Mouse (Mus musculus): ENCODE measurements around the gene Tubb4b. TPM values are rescaled to one million over a fixed set of nuclear protein-coding genes. Genes with fewer than 3 reads are reported as not detected.

Gene Tubb4b
- polyA plus RNA-seq, 1 experiment from 2014 or later = 395 TPM

DNA sequence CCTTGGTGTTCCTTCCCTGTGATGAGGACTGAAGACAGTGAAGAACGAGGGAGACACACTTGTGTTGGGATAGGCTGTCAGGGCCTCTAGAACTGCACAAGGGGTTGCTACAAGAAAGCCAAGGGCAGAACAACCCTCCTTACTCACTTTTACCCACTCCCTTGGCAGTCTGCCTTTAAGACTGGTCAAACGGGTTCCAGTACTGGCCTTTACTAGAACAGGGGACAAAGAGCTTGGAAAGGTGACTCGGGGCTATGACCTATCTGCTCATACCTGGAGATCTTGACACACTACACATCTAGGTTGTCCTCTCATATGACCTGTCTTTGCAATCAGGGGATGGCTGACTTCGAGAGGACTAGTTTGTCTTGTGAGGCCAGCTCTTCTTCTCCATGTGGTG is 13.0 kb upstream of the Tubb4b start:
- Histone ChIP-seq H3K9me3 (ENCODE audit: control insufficient read depth, low read length) (no peaks in the 10 kb centered on the region), H3K27me3 (ENCODE audit: control insufficient read depth, insufficient read depth, low read length) (peaks cover 21% of the 10 kb centered on the region), H3K36me3 (ENCODE audit: control insufficient read depth, insufficient read depth, low read length) (no peaks in the 10 kb centered on the region), H3K4me2 (ENCODE audit: low read length) (no peak overlapping the region), H3K9ac (ENCODE audit: low read length) (no peak overlapping the region), H3K4me1 (ENCODE audit: control insufficient read depth in 2 of 2, insufficient read depth in 2 of 2, low read length in 2 of 2) (peaks cover 8 to 14% of the 10 kb centered on the region in 2 experiments), H3K27ac (replicated peaks in 1 of 2; ENCODE audit: control insufficient read depth in 1 of 2, insufficient read depth in 1 of 2, low read depth in 2 of 2, low read length in 2 of 2) (no peak overlapping the region), H3K4me3 (ENCODE audit: control insufficient read depth in 1 of 2, insufficient read depth in 1 of 2, low read depth in 1 of 2, low read length in 2 of 2) (no peak overlapping the region)
- WGBS = 53% methylated on average over 4 of the region's 4 CpGs
- ATAC-seq (ENCODE audit: insufficient number of reproducible peaks, insufficient read depth, low FRiP score, low read depth) = no peak

DNA sequence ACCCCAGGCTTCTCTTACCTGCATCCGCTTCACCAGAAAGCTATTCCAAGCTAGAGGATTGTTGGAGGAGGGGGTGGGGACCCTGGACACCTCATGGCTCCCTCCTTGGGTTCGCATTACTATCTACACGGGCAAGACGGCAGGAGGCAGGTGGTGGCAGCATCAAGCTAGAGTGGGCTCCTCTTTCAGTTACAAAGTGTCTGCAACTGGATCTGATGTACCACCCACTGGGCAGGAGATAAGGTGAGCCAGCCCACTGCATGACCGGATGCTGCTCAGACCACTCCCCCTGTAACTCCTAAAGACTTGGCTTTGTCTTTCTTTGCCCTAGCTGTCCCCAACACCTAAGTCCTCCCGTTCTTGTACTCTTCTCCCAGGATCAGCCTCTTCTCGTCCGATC is 12.1 kb upstream of the Tubb4b start, which contains the start of gene Rnf224:
Gene Rnf224, minus strand, starts transcription at position 174 of the 400 bp plus-strand sequence.
- ATAC-seq (ENCODE audit: insufficient number of reproducible peaks, insufficient read depth, low FRiP score, low read depth) = no peak
- no peak within 1 kb of the TSS for H3K9ac ChIP-seq (ENCODE audit: low read length)
- H3K27ac ChIP-seq (replicated peaks in 1 of 2; ENCODE audit: control insufficient read depth in 1 of 2, insufficient read depth in 1 of 2, low read depth in 2 of 2, low read length in 2 of 2) = no peak within 1 kb of the TSS
- H3K36me3 ChIP-seq (ENCODE audit: control insufficient read depth, insufficient read depth, low read length) = no peaks in the 10 kb centered on the region
- peaks cover 7% of the 10 kb centered on the region in 2 experiments for H3K4me1 ChIP-seq (ENCODE audit: control insufficient read depth in 2 of 2, insufficient read depth in 2 of 2, low read length in 2 of 2)
- WGBS = 22% methylated on average over 8 of the region's 8 CpGs
- H3K27me3 ChIP-seq (ENCODE audit: control insufficient read depth, insufficient read depth, low read length) = peaks cover 17% of the 10 kb centered on the region
- no peak within 1 kb of the TSS for H3K4me2 ChIP-seq (ENCODE audit: low read length)
- no peaks in the 10 kb centered on the region for H3K9me3 ChIP-seq (ENCODE audit: control insufficient read depth, low read length)
- no peak within 1 kb of the TSS for H3K4me3 ChIP-seq (ENCODE audit: control insufficient read depth in 1 of 2, insufficient read depth in 1 of 2, low read depth in 1 of 2, low read length in 2 of 2)

- H3K4me3 ChIP-seq (ENCODE audit: control insufficient read depth in 1 of 2, insufficient read depth in 1 of 2, low read depth in 1 of 2, low read length in 2 of 2) = no peak overlapping the region
- 61% methylated on average over 5 of the region's 5 CpGs for WGBS
- H3K36me3 ChIP-seq (ENCODE audit: control insufficient read depth, insufficient read depth, low read length) = no peaks in the 10 kb centered on the region
- no peak overlapping the region for H3K4me2 ChIP-seq (ENCODE audit: low read length)
- no peak overlapping the region for H3K9ac ChIP-seq (ENCODE audit: low read length)
- no peaks in the 10 kb centered on the region for H3K9me3 ChIP-seq (ENCODE audit: control insufficient read depth, low read length)
- ATAC-seq (ENCODE audit: insufficient number of reproducible peaks, insufficient read depth, low FRiP score, low read depth) = no peak
- no peak overlapping the region for H3K27ac ChIP-seq (replicated peaks in 1 of 2; ENCODE audit: control insufficient read depth in 1 of 2, insufficient read depth in 1 of 2, low read depth in 2 of 2, low read length in 2 of 2)
- H3K4me1 ChIP-seq (ENCODE audit: control insufficient read depth in 2 of 2, insufficient read depth in 2 of 2, low read length in 2 of 2) = no peaks in the 10 kb centered on the region
- H3K27me3 ChIP-seq (ENCODE audit: control insufficient read depth, insufficient read depth, low read length) = peaks cover 27% of the 10 kb centered on the region
These were observed 10.2 kb upstream of the Tubb4b start for GRCm38 (mm10) chr2:25234551-25235220.

DNA sequence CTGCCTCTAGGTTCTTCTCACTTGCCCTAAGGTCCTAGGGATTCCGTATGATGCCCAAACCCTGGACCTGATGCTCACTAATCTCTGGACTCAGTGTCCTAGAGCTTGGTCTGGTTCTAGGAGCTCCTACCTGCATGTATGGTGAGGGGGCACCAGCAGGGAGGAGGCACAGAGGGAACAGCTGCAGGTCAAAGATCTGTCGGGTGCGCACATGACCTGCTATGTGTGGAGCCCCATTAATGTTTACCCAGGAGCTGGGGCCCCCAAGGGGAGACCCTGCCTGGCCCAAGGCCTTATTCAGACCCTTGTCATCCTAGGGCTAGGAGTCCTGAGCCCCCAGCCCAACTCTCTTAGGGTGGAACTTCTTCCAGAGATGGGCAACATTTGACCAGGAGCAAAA is 9.5 kb upstream of the Tubb4b start, which contains the start of gene Slc34a3:
Gene Slc34a3, minus strand, starts transcription at position 315 of the 400 bp plus-strand sequence.
- Histone ChIP-seq H3K4me3 (ENCODE audit: control insufficient read depth in 1 of 2, insufficient read depth in 1 of 2, low read depth in 1 of 2, low read length in 2 of 2) (no peak within 1 kb of the TSS), H3K27me3 (ENCODE audit: control insufficient read depth, insufficient read depth, low read length) (peaks cover 27% of the 10 kb centered on the region), H3K27ac (replicated peaks in 1 of 2; ENCODE audit: control insufficient read depth in 1 of 2, insufficient read depth in 1 of 2, low read depth in 2 of 2, low read length in 2 of 2) (no peak within 1 kb of the TSS), H3K36me3 (ENCODE audit: control insufficient read depth, insufficient read depth, low read length) (no peaks in the 10 kb centered on the region), H3K9ac (ENCODE audit: low read length) (no peak within 1 kb of the TSS), H3K9me3 (ENCODE audit: control insufficient read depth, low read length) (no peaks in the 10 kb centered on the region), H3K4me2 (ENCODE audit: low read length) (no peak within 1 kb of the TSS), H3K4me1 (ENCODE audit: control insufficient read depth in 2 of 2, insufficient read depth in 2 of 2, low read length in 2 of 2) (0 out of 4 replicates have a peak, but pooled peaks cover 0 to under 1% of the 10 kb centered on the region in 2 experiments)
- 76% methylated on average over 3 of the region's 3 CpGs for WGBS
- no peak for ATAC-seq (ENCODE audit: insufficient number of reproducible peaks, insufficient read depth, low FRiP score, low read depth)

DNA sequence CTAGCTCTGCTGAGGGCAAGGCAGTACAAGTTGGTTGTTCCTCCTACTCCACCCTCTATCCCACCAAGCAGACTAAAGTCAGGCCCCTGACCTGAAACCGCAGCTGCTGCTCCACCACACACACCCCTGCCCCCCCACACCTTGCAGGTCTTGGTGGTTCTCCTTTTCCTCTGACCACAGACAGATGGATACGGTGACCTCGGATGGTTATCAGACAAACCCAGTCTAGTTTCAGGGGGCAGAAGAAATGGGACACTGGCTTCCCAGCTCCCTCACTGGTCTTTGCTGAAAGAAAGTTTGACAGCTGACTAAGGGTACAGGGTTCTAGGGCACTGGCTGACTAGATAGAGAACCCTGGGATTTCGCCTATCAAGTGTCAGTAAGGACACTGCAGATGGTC is 8.9 kb upstream of the Tubb4b start:
- peaks cover 27% of the 10 kb centered on the region for H3K27me3 ChIP-seq (ENCODE audit: control insufficient read depth, insufficient read depth, low read length)
- H3K27ac ChIP-seq (replicated peaks in 1 of 2; ENCODE audit: control insufficient read depth in 1 of 2, insufficient read depth in 1 of 2, low read depth in 2 of 2, low read length in 2 of 2) = no peak overlapping the region
- ATAC-seq (ENCODE audit: insufficient number of reproducible peaks, insufficient read depth, low FRiP score, low read depth) = no peak
- H3K9ac ChIP-seq (ENCODE audit: low read length) = no peak overlapping the region
- no peak overlapping the region for H3K4me3 ChIP-seq (ENCODE audit: control insufficient read depth in 1 of 2, insufficient read depth in 1 of 2, low read depth in 1 of 2, low read length in 2 of 2)
- no peaks in the 10 kb centered on the region for H3K36me3 ChIP-seq (ENCODE audit: control insufficient read depth, insufficient read depth, low read length)
- WGBS = 73% methylated on average over 4 of the region's 4 CpGs
- no peak overlapping the region for H3K4me2 ChIP-seq (ENCODE audit: low read length)
- peaks cover 3 to 4% of the 10 kb centered on the region in 2 experiments; a peak in 2 of 4 replicates for H3K4me1 ChIP-seq (ENCODE audit: control insufficient read depth in 2 of 2, insufficient read depth in 2 of 2, low read length in 2 of 2)
- no peaks in the 10 kb centered on the region for H3K9me3 ChIP-seq (ENCODE audit: control insufficient read depth, low read length)

- Histone ChIP-seq H3K9ac (ENCODE audit: low read length) (no peak overlapping the region), H3K9me3 (ENCODE audit: control insufficient read depth, low read length) (no peaks in the 10 kb centered on the region), H3K4me3 (ENCODE audit: control insufficient read depth in 1 of 2, insufficient read depth in 1 of 2, low read depth in 1 of 2, low read length in 2 of 2) (no peak overlapping the region), H3K4me1 (ENCODE audit: control insufficient read depth in 2 of 2, insufficient read depth in 2 of 2, low read length in 2 of 2) (peaks cover 3 to 10% of the 10 kb centered on the region in 2 experiments; a peak in 3 of 4 replicates), H3K4me2 (ENCODE audit: low read length) (no peak overlapping the region), H3K36me3 (ENCODE audit: control insufficient read depth, insufficient read depth, low read length) (no peaks in the 10 kb centered on the region), H3K27ac (replicated peaks in 1 of 2; ENCODE audit: control insufficient read depth in 1 of 2, insufficient read depth in 1 of 2, low read depth in 2 of 2, low read length in 2 of 2) (no peak overlapping the region), H3K27me3 (ENCODE audit: control insufficient read depth, insufficient read depth, low read length) (peaks cover 27% of the 10 kb centered on the region)
- 45% methylated on average over 12 of the region's 12 CpGs for WGBS
- ATAC-seq (ENCODE audit: insufficient number of reproducible peaks, insufficient read depth, low FRiP score, low read depth) = no peak
These were observed 6.5 kb upstream of the Tubb4b start for GRCm38 (mm10) chr2:25231038-25231437.

DNA sequence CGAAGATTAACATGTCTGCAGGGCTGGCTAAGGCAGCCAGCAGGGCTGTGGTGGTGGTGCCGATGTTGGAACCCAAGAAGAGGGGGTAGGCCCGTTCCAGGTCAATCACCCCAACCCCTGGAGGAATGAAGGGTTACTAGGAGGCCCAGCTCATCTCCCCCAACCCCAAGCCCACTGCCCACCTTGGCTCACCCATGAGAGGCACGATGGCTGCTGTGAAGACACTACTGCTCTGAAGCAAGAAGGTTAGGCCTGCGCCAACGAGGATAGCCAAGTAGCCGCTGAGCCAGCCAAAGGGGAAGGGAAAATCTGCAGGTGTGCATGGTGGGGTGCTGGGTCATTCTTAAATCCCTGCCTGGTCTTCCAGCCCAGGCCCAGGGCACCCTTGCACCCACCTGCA is 6.1 kb upstream of the Tubb4b start:
- H3K4me2 ChIP-seq (ENCODE audit: low read length) = no peak overlapping the region
- no peaks in the 10 kb centered on the region for H3K36me3 ChIP-seq (ENCODE audit: control insufficient read depth, insufficient read depth, low read length)
- H3K27me3 ChIP-seq (ENCODE audit: control insufficient read depth, insufficient read depth, low read length) = peaks cover 27% of the 10 kb centered on the region
- H3K4me1 ChIP-seq (ENCODE audit: control insufficient read depth in 2 of 2, insufficient read depth in 2 of 2, low read length in 2 of 2) = peaks cover 3 to 14% of the 10 kb centered on the region in 2 experiments
- H3K27ac ChIP-seq (replicated peaks in 1 of 2; ENCODE audit: control insufficient read depth in 1 of 2, insufficient read depth in 1 of 2, low read depth in 2 of 2, low read length in 2 of 2) = no peak overlapping the region
- ATAC-seq (ENCODE audit: insufficient number of reproducible peaks, insufficient read depth, low FRiP score, low read depth) = no peak
- H3K9me3 ChIP-seq (ENCODE audit: control insufficient read depth, low read length) = no peaks in the 10 kb centered on the region
- WGBS = 82% methylated on average over 7 of the region's 7 CpGs
- no peak overlapping the region for H3K9ac ChIP-seq (ENCODE audit: low read length)
- H3K4me3 ChIP-seq (ENCODE audit: control insufficient read depth in 1 of 2, insufficient read depth in 1 of 2, low read depth in 1 of 2, low read length in 2 of 2) = no peak overlapping the region

GRCm38 (mm10) chr2:25229582-25229981 is 5.1 kb upstream of the Tubb4b start:
- H3K27ac ChIP-seq (replicated peaks in 1 of 2; ENCODE audit: control insufficient read depth in 1 of 2, insufficient read depth in 1 of 2, low read depth in 2 of 2, low read length in 2 of 2) = no peak overlapping the region
- H3K27me3 ChIP-seq (ENCODE audit: control insufficient read depth, insufficient read depth, low read length) = peaks cover 26% of the 10 kb centered on the region
- no peaks in the 10 kb centered on the region for H3K36me3 ChIP-seq (ENCODE audit: control insufficient read depth, insufficient read depth, low read length)
- no peaks in the 10 kb centered on the region for H3K9me3 ChIP-seq (ENCODE audit: control insufficient read depth, low read length)
- no peak overlapping the region for H3K4me2 ChIP-seq (ENCODE audit: low read length)
- H3K9ac ChIP-seq (ENCODE audit: low read length) = no peak overlapping the region
- no peak for ATAC-seq (ENCODE audit: insufficient number of reproducible peaks, insufficient read depth, low FRiP score, low read depth)
- peaks cover 3 to 16% of the 10 kb centered on the region in 2 experiments for H3K4me1 ChIP-seq (ENCODE audit: control insufficient read depth in 2 of 2, insufficient read depth in 2 of 2, low read length in 2 of 2)
- no peak overlapping the region for H3K4me3 ChIP-seq (ENCODE audit: control insufficient read depth in 1 of 2, insufficient read depth in 1 of 2, low read depth in 1 of 2, low read length in 2 of 2)
- 74% methylated on average over 5 of the region's 5 CpGs for WGBS

Measured in heart, embryonic 14.5 days (tissue).